Mouse (Mus musculus): ENCODE data around the gene Arl4d.

- no peak for TF ChIP-seq EP300 (IDR thresholded peaks at IDR 0.05; ENCODE audit: low read depth)
- TF ChIP-seq CTCF (IDR thresholded peaks at IDR 0.05; ENCODE audit: low read depth) = no peak
These were observed 43.1 kb downstream of the Arl4d start for GRCm38 (mm10) chr11:101708482-101708881.

Data from heart, postnatal 0 days (tissue).